Mouse (Mus musculus) erythroblast, embryonic 14.5 days (primary cell): ENCODE results near the gene Grk3.

Source experiments
- GATA1 ChIP-seq: IDR thresholded peaks from 2 replicates; pipeline ENCODE4 v1.6.1; 2012; ENCODE audit warnings: low read length, inconsistent platforms, mixed read lengths
- TAL1 ChIP-seq: IDR thresholded peaks from 3 replicates; pipeline ENCODE4 v1.6.1; 2012; ENCODE audit warnings: low read length, inconsistent platforms, mixed read lengths

GRCm38 (mm10) chr5:113009183-113009820, 6.3 kb downstream of the Grk3 start:
- TF ChIP-seq GATA1 (no peak), TAL1 (no peak)
